Mouse (Mus musculus) heart, postnatal 0 days (tissue): Measurements from ENCODE around the gene Igf2bp3.

Experiments
- CTCF ChIP-seq: IDR thresholded peaks from 2 replicates; pipeline ENCODE4 v1.5.1; 2016; ENCODE audit warnings: antibody characterized with exemption, control low read depth, low read depth
- EP300 ChIP-seq: IDR thresholded peaks from 2 replicates; pipeline ENCODE4 v1.6.1; 2016; ENCODE audit warnings: antibody characterized with exemption, low read depth

GRCm38 (mm10) chr6:49165101-49165500, 49.7 kb downstream of the Igf2bp3 start:
- TF ChIP-seq EP300 = no peak
- no peak for TF ChIP-seq CTCF
